Mouse (Mus musculus): ENCODE measurements at regions not wholly inside any gene's neighbourhood (a gene's known extent, or its start where the extent isn't known, plus 50 kb on each side); places are given as distances from the start of the nearest gene placed in this dataset.

DNA sequence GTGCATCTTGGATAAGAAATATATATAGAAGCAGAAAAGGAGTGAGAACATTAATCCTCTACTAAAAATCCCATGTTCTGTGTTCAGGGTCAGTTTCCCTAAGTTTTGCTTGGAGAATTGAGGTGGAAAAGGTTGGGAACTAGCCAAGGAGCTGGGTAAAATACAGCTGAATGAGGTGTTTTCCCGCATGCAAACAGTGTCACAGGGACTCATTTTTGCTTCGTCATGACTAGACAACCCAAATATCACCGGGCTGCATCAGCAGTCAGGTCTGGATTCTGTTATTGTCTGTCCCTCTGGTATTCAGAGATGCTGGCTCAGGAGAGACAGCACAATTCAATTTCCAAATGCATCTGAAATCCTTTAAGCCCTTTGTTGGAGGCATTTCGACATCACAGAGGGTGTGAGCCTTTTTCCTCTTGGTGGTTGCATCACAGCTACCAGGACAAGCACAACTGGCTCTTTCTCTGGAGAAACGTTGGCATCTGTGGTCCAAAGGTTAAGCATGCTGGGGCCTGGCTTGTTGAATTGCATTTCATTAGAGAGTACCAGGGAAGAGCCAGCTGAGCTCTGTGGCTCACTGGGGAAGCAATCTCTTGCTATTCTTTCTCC lies 59.6 kb upstream of the Sesn3 start:
- DNase-seq (ENCODE audit: low spot score), result no peak

DNA sequence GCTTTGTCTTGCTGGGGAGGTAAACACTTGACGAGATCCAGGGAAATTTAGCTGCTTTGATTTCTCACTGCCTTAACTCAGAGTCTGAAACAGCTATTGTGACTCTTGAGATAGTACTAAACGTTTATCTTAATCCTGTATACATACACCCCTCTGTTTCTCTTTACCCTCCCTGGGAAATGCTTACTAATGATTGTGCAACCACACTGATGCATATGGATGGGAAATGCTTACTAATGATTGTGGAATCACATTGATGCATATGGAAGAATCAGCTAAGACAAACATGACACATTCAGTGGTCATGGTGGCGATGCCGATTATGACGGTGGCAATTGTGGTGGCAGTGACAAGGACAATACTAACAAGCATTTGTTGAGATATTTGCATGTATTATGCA lies 58.9 kb upstream of the Sesn3 start:
- no peak for DNase-seq (ENCODE audit: low spot score)

DNA sequence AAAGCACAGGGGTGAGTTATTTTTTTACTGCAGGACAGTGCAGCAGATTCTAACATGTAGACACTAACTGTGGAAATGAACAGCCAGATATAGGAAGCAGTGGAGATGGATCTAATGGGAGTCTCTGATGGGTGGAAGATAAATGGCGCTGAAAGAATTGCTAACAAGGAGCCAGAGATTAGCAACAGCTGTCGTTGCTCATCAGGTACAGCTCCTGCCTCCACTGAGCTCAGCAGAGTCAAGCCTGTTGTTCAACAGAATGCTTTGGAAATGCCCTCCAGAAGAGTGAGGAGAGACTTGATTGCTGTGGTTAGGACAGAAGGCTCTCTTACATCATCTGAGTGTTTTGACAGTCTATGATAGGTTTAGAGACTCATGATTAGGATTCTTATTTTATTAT lies 51.9 kb upstream of the Sesn3 start:
- no peak for DNase-seq (ENCODE audit: low spot score)

All from thymus, postnatal 0 days (tissue).